Mouse (Mus musculus): Measurements from ENCODE around the gene Cbx7. TPM values are rescaled to one million over a fixed set of nuclear protein-coding genes. Genes with fewer than 3 reads are reported as not detected.

Cbx7 gene
- polyA plus RNA-seq, 1 experiment from 2014 or later: 4.3 TPM

DNA sequence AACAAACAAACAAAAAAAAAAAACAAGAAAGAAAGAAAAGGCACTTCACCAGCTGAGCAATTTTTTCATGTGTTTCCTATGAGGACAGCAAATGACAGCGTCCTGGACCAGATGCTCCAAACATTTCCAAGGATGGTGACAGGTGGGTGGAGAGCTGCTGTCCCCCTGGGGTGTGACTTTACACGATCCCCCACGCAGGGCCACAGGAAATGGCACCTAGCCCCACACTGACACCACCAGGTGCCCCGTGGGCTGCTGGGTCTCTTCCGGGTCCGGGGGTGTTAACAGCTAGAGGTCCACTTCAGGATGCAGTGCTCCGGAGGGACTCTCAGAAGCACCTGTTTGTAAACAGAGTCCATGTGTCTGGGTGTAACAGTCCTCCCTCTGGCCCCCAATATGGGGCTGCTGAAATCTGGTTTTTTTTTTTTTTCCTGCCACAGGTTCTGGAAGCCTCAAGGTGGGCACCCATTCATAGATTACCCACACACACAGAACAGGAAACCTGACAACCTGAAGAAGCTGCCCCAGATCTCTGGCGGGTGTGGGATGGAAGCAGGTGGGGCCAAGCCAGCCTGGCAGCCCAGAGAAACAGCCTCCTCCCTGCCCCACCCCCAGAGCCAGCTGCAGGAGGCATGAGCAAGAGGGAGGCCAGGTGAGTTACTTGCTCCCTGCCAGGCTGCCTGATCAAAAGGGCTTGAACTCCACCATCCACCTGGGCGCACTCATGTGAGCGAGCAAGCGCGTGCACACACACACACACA, 38.7 kb upstream of the Cbx7 start:
- H3K36me3 ChIP-seq (ENCODE audit: inconsistent target): no peaks in the 10 kb centered on the region
- WGBS (ENCODE audit: missing documents): 54% methylated on average over 8 of the region's 12 CpGs
- H3K4me3 ChIP-seq (ENCODE audit: inconsistent target): no peak overlapping the region
- H3K27ac ChIP-seq: no peak overlapping the region
- H3K79me2 ChIP-seq (ENCODE audit: inconsistent target): peaks cover 76% of the 10 kb centered on the region

GRCm38 (mm10) chr15:80008461-80008860, 37.5 kb upstream of the Cbx7 start:
- Histone ChIP-seq H3K79me2 (ENCODE audit: inconsistent target) (peaks cover 74% of the 10 kb centered on the region), H3K27ac (no peak overlapping the region), H3K36me3 (ENCODE audit: inconsistent target) (peaks cover under 1% of the 10 kb centered on the region; the same call in 1 of the 2 replicates), H3K4me3 (ENCODE audit: inconsistent target) (no peak overlapping the region)
- 96% methylated on average over 6 of the region's 6 CpGs for whole genome bisulfite sequencing (ENCODE audit: missing documents)

- peaks cover 58% of the 10 kb centered on the region for H3K79me2 ChIP-seq (ENCODE audit: inconsistent target)
- peaks cover 3% of the 10 kb centered on the region; the same call in 1 of the 2 replicates for H3K36me3 ChIP-seq (ENCODE audit: inconsistent target)
- H3K4me3 ChIP-seq (ENCODE audit: inconsistent target): no peak overlapping the region
- WGBS (ENCODE audit: missing documents): 9% methylated on average over 7 of the region's 7 CpGs
- H3K27ac ChIP-seq: no peak overlapping the region
These were observed 35.2 kb upstream of the Cbx7 start for GRCm38 (mm10) chr15:80006156-80006555.

DNA sequence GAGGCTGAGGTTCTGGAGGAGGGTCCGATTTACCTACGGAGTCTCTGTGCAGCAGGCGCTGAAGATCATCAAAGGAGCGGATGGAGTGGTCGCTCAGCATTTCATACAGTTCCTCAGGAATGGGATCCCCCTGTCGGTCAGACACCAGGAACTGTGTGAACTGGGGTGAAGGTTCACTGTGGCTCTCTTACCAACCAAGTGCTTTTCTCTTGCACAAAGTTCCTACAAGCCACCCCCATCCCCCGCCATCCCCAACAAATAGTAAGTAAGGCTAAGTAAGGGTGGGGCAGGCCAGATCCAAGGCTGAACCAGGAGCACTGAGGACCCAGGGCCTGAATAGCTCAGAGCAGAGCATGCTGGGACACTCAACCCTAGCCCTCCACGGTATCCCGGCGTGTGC, 34.5 kb upstream of the Cbx7 start:
- peaks cover 51% of the 10 kb centered on the region for H3K79me2 ChIP-seq (ENCODE audit: inconsistent target)
- no peak overlapping the region for H3K27ac ChIP-seq
- H3K36me3 ChIP-seq (ENCODE audit: inconsistent target): peaks cover 9% of the 10 kb centered on the region; the same call in 1 of the 2 replicates
- 59% methylated on average over 10 of the region's 10 CpGs for WGBS (ENCODE audit: missing documents)
- no peak overlapping the region for H3K4me3 ChIP-seq (ENCODE audit: inconsistent target)

- 28% methylated on average over 14 of the region's 14 CpGs for WGBS (ENCODE audit: missing documents)
- Histone ChIP-seq H3K79me2 (ENCODE audit: inconsistent target) (peaks cover 45% of the 10 kb centered on the region), H3K36me3 (ENCODE audit: inconsistent target) (peaks cover 16% of the 10 kb centered on the region), H3K4me3 (ENCODE audit: inconsistent target) (no peak overlapping the region), H3K27ac (no peak overlapping the region)
These were observed 33.9 kb upstream of the Cbx7 start for GRCm38 (mm10) chr15:80004644-80005340.

DNA sequence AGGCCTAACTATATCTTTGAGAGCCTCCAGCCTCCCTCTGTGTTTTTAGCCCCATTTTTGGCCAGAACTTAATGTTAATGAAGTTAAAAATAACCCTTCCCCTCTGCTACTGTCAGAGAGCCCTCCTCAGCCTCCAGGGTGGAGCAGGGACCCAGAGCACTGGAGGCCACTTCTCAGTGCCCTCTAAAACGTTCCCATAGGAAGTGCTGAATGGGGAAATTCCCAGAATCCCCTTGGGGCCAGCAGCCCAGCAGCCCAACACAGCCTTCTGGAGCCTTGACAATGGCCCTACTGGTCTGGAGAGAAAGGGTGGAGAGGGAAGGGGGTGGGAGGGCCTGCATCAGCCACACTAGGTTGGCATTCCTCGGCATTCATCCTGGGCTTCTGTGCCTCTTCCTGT, 32.7 kb upstream of the Cbx7 start:
- H3K36me3 ChIP-seq (ENCODE audit: inconsistent target): peaks cover 17% of the 10 kb centered on the region
- H3K27ac ChIP-seq: no peak overlapping the region
- no peak overlapping the region for H3K4me3 ChIP-seq (ENCODE audit: inconsistent target)
- 75% methylated on average over 2 of the region's 2 CpGs for WGBS (ENCODE audit: missing documents)
- H3K79me2 ChIP-seq (ENCODE audit: inconsistent target): peaks cover 32% of the 10 kb centered on the region

DNA sequence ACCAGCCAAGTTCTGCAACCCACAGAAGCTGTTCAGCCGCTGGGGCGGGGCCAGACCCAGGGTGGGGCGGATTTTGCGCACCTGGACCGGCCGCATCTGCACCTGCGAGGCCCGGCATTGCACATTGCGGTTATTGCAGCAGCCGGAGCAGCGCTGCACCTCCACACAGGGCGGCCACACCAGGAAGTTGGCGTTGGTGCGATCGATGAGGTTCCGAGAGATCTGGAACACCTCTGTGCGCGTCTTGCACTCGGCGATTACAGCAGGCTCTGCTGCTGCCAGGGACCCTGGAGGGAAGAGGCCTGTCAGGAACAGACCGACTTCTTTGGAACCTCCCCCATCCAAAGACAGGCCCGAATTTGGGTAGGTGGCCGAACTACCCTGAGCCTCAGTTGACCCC, 30.7 kb upstream of the Cbx7 start:
- H3K4me3 ChIP-seq (ENCODE audit: inconsistent target): no peak overlapping the region
- peaks cover 17% of the 10 kb centered on the region for H3K36me3 ChIP-seq (ENCODE audit: inconsistent target)
- H3K79me2 ChIP-seq (ENCODE audit: inconsistent target): peaks cover 13% of the 10 kb centered on the region; the same call in 1 of the 2 replicates
- no peak overlapping the region for H3K27ac ChIP-seq
- WGBS (ENCODE audit: missing documents): 96% methylated on average over 23 of the region's 23 CpGs

DNA sequence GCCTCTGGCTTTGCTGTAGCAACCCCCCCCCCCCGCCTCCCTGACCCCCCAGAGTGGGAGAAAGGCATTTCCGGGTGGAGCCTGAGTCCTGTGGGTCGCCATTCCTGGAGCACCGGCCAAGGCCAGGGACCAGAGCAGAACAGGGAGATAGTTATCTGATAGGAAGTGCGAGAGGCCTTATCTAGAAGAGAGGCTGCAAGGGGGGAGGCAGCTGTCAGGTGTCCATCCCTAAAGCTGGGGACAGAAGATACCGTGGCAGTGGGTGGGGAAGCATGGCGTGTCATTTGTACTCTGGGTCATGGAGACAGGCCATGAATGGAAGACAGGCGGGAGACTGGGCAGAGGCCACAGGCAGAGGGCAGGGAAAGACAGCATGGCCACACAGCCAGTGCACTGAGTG, 29.8 kb upstream of the Cbx7 start:
- Histone ChIP-seq H3K79me2 (ENCODE audit: inconsistent target) (peaks cover 4% of the 10 kb centered on the region; the same call in 1 of the 2 replicates), H3K4me3 (ENCODE audit: inconsistent target) (no peak overlapping the region), H3K27ac (no peak overlapping the region), H3K36me3 (ENCODE audit: inconsistent target) (peaks cover 17% of the 10 kb centered on the region)
- 53% methylated on average over 7 of the region's 8 CpGs for WGBS (ENCODE audit: missing documents)

GRCm38 (mm10) chr15:79997988-79998387, 27.1 kb upstream of the Cbx7 start:
- WGBS (ENCODE audit: missing documents): 81% methylated on average over 3 of the region's 3 CpGs
- Histone ChIP-seq H3K27ac (no peak overlapping the region), H3K4me3 (ENCODE audit: inconsistent target) (no peak overlapping the region), H3K36me3 (ENCODE audit: inconsistent target) (peaks cover 14% of the 10 kb centered on the region), H3K79me2 (ENCODE audit: inconsistent target) (no peaks in the 10 kb centered on the region)

GRCm38 (mm10) chr15:79996781-79997180, 25.9 kb upstream of the Cbx7 start:
- Histone ChIP-seq H3K4me3 (ENCODE audit: inconsistent target) (no peak overlapping the region), H3K27ac (no peak overlapping the region), H3K36me3 (ENCODE audit: inconsistent target) (peaks cover 14% of the 10 kb centered on the region), H3K79me2 (ENCODE audit: inconsistent target) (no peaks in the 10 kb centered on the region)
- WGBS (ENCODE audit: missing documents): 93% methylated on average over 11 of the region's 11 CpGs

DNA sequence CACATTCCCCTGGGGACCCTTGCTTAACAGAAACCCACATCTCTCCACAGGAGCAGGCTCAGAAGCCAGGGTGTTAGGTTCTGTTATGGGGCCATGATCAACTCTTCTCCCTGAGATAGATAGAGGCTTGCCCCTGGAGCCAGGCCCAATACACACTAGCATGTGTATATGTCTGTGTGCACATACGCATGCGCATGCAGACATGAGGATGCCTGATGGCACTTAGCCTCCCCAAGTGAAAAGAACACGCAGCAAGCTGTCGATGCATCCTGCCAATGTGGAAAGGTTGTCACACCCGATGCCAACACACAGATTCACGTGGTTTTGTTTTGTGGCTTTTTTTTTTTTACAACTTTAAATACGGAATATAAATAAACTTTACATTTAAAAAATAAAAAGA, 24.6 kb upstream of the Cbx7 start:
- no peaks in the 10 kb centered on the region for H3K79me2 ChIP-seq (ENCODE audit: inconsistent target)
- WGBS (ENCODE audit: missing documents): 66% methylated on average over 6 of the region's 7 CpGs
- peaks cover 9% of the 10 kb centered on the region for H3K36me3 ChIP-seq (ENCODE audit: inconsistent target)

GRCm38 (mm10) chr15:79994566-79994965, 23.6 kb upstream of the Cbx7 start:
- no peak overlapping the region for H3K27ac ChIP-seq
- no peak overlapping the region for H3K4me3 ChIP-seq (ENCODE audit: inconsistent target)
- no peaks in the 10 kb centered on the region; the same call in 1 of the 2 replicates for H3K36me3 ChIP-seq (ENCODE audit: inconsistent target)
- 94% methylated on average over 4 of the region's 4 CpGs for WGBS (ENCODE audit: missing documents)
- H3K79me2 ChIP-seq (ENCODE audit: inconsistent target): no peaks in the 10 kb centered on the region

More for the DNA sequence above, 24.6 kb upstream of the Cbx7 start:
- Histone ChIP-seq H3K4me3 (ENCODE audit: inconsistent target) (no peak overlapping the region), H3K27ac (no peak overlapping the region)

GRCm38 (mm10) chr15:79986182-79986581, 15.3 kb upstream of the Cbx7 start:
- H3K27ac ChIP-seq: no peak overlapping the region
- H3K79me2 ChIP-seq (ENCODE audit: inconsistent target): no peaks in the 10 kb centered on the region
- WGBS (ENCODE audit: missing documents): 81% methylated on average over 8 of the region's 8 CpGs
- H3K36me3 ChIP-seq (ENCODE audit: inconsistent target): no peaks in the 10 kb centered on the region
- no peak overlapping the region for H3K4me3 ChIP-seq (ENCODE audit: inconsistent target)

DNA sequence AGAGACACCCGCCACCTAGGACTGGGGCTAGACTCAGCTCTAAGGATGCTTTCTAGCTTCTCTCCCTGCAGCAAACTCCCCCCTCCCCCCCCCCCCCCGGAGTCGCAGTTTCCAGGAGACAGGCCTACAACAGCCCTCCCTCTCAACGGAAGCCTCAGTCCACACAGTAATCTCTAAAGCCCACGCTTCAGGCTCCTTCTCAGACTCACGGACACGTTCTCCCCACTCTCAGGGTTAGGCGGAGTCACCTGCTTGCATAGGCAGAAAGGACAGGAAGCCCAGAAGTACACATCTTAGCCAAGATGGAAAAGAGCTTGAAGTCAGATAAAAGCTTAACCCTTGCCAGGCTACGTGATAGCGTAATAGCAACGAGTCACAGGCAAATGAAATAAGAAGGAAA, 14.6 kb upstream of the Cbx7 start:
- H3K4me3 ChIP-seq (ENCODE audit: inconsistent target): no peak overlapping the region
- H3K79me2 ChIP-seq (ENCODE audit: inconsistent target): no peaks in the 10 kb centered on the region
- no peak overlapping the region for H3K27ac ChIP-seq
- H3K36me3 ChIP-seq (ENCODE audit: inconsistent target): no peaks in the 10 kb centered on the region
- WGBS (ENCODE audit: missing documents): 44% methylated on average over 10 of the region's 11 CpGs

GRCm38 (mm10) chr15:79984152-79984551, 13.2 kb upstream of the Cbx7 start:
- no peak overlapping the region for H3K27ac ChIP-seq
- no peak overlapping the region for H3K4me3 ChIP-seq (ENCODE audit: inconsistent target)
- WGBS (ENCODE audit: missing documents): 83% methylated on average over 7 of the region's 7 CpGs
- H3K79me2 ChIP-seq (ENCODE audit: inconsistent target): no peaks in the 10 kb centered on the region
- H3K36me3 ChIP-seq (ENCODE audit: inconsistent target): no peaks in the 10 kb centered on the region

All from macrophage (primary cell).